Mouse (Mus musculus) E14TG2a.4 (cell line): ENCODE measurements around the gene Aatk.

Source experiments
- H3K27me3 ChIP-seq: 2 replicates; pipeline ENCODE4 v1.6.1; 2014; ENCODE audit warnings: low read length, control low read depth; ENCODE audit not compliant: insufficient read depth
- H3K36me3 ChIP-seq: 2 replicates; pipeline ENCODE4 v1.6.1; 2014; ENCODE audit warnings: low read length, control low read depth; ENCODE audit not compliant: insufficient read depth
- H3K4me1 ChIP-seq: replicated peaks from 2 replicates; pipeline ENCODE4 v1.6.1; 2014; ENCODE audit warnings: low read depth, low read length, control low read depth
- H3K4me3 ChIP-seq: replicated peaks from 2 replicates; pipeline ENCODE4 v1.5.1; 2014; ENCODE audit warnings: mild to moderate bottlenecking, low read length
- H3K9me3 ChIP-seq: 2 replicates; pipeline ENCODE4 v1.6.1; 2014; ENCODE audit warnings: low read length, control low read depth
- CTCF ChIP-seq: conservative IDR thresholded peaks from 2 replicates; pipeline ENCODE4 v1.5.1; 2014; ENCODE audit warnings: low read length
- NANOG ChIP-seq: IDR thresholded peaks from 2 replicates; pipeline ENCODE4 v1.6.1; 2014; ENCODE audit warnings: borderline replicate concordance, low read length, mixed read lengths
- POU5F1 ChIP-seq: IDR thresholded peaks from 2 replicates; pipeline ENCODE4 v1.6.1; 2014; ENCODE audit warnings: low read length, borderline replicate concordance

Aatk gene

DNA sequence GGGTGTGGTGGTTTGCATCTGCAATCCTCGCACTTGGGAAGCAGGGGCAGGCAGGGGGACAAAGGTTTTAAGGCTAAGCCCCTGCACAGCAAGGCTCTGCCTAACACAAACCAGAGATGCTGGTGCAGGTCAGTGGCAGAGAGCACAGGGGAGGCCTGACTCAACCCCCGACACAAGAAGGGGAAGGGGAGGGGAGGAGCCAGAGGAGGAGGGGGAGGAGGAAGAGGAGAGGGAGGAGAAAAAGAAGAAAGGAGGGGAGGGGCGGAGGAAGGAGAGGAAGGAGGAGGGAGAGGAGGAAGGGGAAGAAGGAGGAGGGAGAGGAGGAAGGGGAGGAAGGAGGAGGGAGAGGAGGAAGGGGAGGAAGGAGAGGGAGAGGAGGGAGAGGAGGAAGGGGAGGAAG is 12.7 kb downstream of the Aatk start:
- H3K4me1 ChIP-seq = peaks cover 49% of the 10 kb centered on the region
- H3K36me3 ChIP-seq = no peaks in the 10 kb centered on the region
- no peaks in the 10 kb centered on the region for H3K9me3 ChIP-seq
- no peak for TF ChIP-seq NANOG
- TF ChIP-seq CTCF = no peak
- TF ChIP-seq POU5F1 = no peak
- peaks cover 12% of the 10 kb centered on the region; the same call in 1 of the 2 replicates for H3K27me3 ChIP-seq
- no peak overlapping the region for H3K4me3 ChIP-seq

- TF ChIP-seq POU5F1 = no peak
- TF ChIP-seq CTCF = no peak
- no peak for TF ChIP-seq NANOG
- Histone ChIP-seq H3K36me3 (no peaks in the 10 kb centered on the region), H3K4me1 (peaks cover 54% of the 10 kb centered on the region), H3K4me3 (no peak overlapping the region), H3K27me3 (peaks cover 12% of the 10 kb centered on the region; the same call in 1 of the 2 replicates), H3K9me3 (no peaks in the 10 kb centered on the region)
Measured at GRCm38 (mm10) chr11:120033473-120033872, 13.5 kb downstream of the Aatk start.

GRCm38 (mm10) chr11:120032052-120032451 is 14.9 kb downstream of the Aatk start:
- Histone ChIP-seq H3K4me1 (peaks cover 49% of the 10 kb centered on the region), H3K36me3 (no peaks in the 10 kb centered on the region), H3K4me3 (no peak overlapping the region), H3K9me3 (no peaks in the 10 kb centered on the region), H3K27me3 (peaks cover 10% of the 10 kb centered on the region; the same call in 1 of the 2 replicates)
- TF ChIP-seq POU5F1 = no peak
- TF ChIP-seq CTCF = no peak
- no peak for TF ChIP-seq NANOG

- Histone ChIP-seq H3K4me3 (no peak overlapping the region), H3K4me1 (peaks cover 44% of the 10 kb centered on the region), H3K27me3 (0 out of 2 replicates have a peak, but pooled peaks cover 5% of the 10 kb centered on the region), H3K36me3 (no peaks in the 10 kb centered on the region), H3K9me3 (no peaks in the 10 kb centered on the region)
- TF ChIP-seq CTCF = peak; percentile 61
- TF ChIP-seq POU5F1 = no peak
Measured at GRCm38 (mm10) chr11:120030145-120030901, 16.6 kb downstream of the Aatk start.

- Histone ChIP-seq H3K4me1 (peaks cover 38% of the 10 kb centered on the region), H3K27me3 (0 out of 2 replicates have a peak, but pooled peaks cover 5% of the 10 kb centered on the region), H3K4me3 (no peak overlapping the region), H3K9me3 (no peaks in the 10 kb centered on the region), H3K36me3 (no peaks in the 10 kb centered on the region)
- TF ChIP-seq NANOG = no peak
- no peak for TF ChIP-seq POU5F1
- no peak for TF ChIP-seq CTCF
Measured at GRCm38 (mm10) chr11:120029431-120030144, 17.4 kb downstream of the Aatk start.

- TF ChIP-seq NANOG = no peak
- TF ChIP-seq CTCF = no peak
- no peak for TF ChIP-seq POU5F1
- Histone ChIP-seq H3K9me3 (no peaks in the 10 kb centered on the region), H3K36me3 (no peaks in the 10 kb centered on the region), H3K4me3 (0 out of 2 replicates have a peak overlapping the region, but pooled peaks have one; percentile 35), H3K27me3 (0 out of 2 replicates have a peak, but pooled peaks cover 5% of the 10 kb centered on the region), H3K4me1 (peaks cover 38% of the 10 kb centered on the region)
Measured at GRCm38 (mm10) chr11:120028319-120029092, 18.5 kb downstream of the Aatk start.

DNA sequence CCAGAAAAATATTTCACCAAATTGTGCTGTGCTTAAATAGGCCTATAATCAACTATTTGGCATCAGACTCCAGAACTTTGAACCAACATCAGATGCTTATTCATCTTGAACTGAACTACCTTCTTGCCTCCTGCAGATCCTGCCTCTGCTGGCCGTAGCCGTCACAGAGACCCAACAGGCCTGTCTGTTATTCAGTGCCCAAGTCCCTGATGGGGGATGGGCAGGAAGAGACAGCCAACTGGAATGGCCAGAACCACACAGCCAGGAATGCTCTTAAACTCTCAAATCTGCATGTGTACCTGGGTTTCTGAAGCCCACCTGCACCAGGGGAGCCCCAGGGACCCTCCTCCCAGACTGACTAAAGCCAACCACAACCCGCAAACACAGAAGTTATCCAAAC is 20.0 kb downstream of the Aatk start:
- Histone ChIP-seq H3K27me3 (0 out of 2 replicates have a peak, but pooled peaks cover 3% of the 10 kb centered on the region), H3K4me3 (no peak overlapping the region), H3K4me1 (peaks cover 42% of the 10 kb centered on the region), H3K36me3 (no peaks in the 10 kb centered on the region), H3K9me3 (no peaks in the 10 kb centered on the region)
- no peak for TF ChIP-seq CTCF
- no peak for TF ChIP-seq NANOG
- TF ChIP-seq POU5F1 = no peak

GRCm38 (mm10) chr11:120022841-120023240 is 24.1 kb downstream of the Aatk start:
- Histone ChIP-seq H3K4me1 (peaks cover 33% of the 10 kb centered on the region), H3K9me3 (no peaks in the 10 kb centered on the region), H3K36me3 (no peaks in the 10 kb centered on the region), H3K4me3 (no peak overlapping the region), H3K27me3 (peaks cover 14% of the 10 kb centered on the region; the same call in 1 of the 2 replicates)
- TF ChIP-seq POU5F1 (no peak), NANOG (no peak), CTCF (no peak)
